Mouse (Mus musculus): ENCODE results near the gene Lrrc8e. TPM values are rescaled to one million over a fixed set of nuclear protein-coding genes. Genes with fewer than 3 reads are reported as not detected.

Gene Lrrc8e
- polyA plus RNA-seq, 1 experiment from 2014 or later = 0.21 TPM

DNA sequence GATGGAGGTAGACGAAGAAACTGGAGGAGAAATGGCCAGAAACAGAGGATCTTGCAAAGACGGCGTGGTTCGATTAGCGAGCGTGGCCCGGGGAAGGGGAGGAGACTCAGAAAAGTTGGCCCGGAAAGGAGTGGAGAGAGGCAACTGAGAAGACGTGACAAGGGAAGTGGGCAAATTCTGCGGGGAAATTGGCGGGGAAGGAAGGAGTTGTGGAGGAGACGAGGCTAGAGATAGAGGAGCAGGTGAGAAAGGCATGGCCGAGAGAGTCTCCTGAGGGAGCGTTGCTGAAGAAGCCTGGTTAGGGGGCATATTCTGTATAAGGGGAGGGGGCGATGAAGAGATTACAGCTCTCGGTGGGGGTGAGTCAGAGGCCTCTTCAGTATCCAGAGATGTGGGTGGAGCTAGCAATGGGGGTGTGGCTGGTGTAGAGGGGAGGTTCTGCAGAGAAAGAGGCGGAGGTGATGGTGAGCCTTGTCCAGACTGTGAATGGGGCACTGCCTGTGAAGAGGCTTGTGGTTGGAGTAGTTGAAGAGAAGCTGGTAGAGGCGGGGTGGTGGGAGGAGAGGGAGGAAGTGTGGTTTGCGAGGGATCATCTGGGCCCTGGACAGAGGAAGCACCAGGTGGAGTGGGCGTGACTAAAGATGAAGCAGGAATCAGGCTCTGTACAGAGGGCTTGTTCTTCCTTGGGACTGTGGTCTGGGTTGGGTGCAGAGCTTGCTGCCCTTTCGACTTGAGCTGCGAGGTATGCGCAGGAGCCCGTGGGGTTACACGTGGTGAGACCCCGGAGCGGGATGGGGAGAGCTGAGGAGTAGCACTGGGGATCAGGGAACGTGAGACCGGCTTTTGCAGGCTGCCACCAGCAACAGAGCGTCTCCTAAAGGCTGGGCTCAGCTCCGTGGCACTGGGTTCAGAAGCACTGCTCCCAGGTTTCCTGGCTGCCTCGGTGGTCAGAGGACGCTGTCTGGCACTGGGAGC, 12.3 kb upstream of the Lrrc8e start:
- peaks cover 21% of the 10 kb centered on the region for H3K4me1 ChIP-seq (replicated peaks; ENCODE audit: control insufficient read depth, insufficient read depth, low read length)
- H3K27ac ChIP-seq (ENCODE audit: low read depth, low read length) = peak overlapping the region; percentile 28; the same call in 1 of the 2 replicates
- H3K27me3 ChIP-seq (replicated peaks; ENCODE audit: control insufficient read depth, insufficient read depth, low read length) = peaks cover 54% of the 10 kb centered on the region
- DNase-seq (ENCODE audit: low spot score) (peak; percentile 54), ATAC-seq (replicated peaks; ENCODE audit: low FRiP score) (peak; percentile 78)
- H3K9me3 ChIP-seq (ENCODE audit: control insufficient read depth, low read length) = no peaks in the 10 kb centered on the region
- 4% methylated on average over 33 of the region's 33 CpGs for WGBS
- peak overlapping the region; percentile 46 for H3K4me3 ChIP-seq (ENCODE audit: low read depth, low read length)
- H3K9ac ChIP-seq (ENCODE audit: low read depth, low read length) = peak overlapping the region; percentile 39
- no peaks in the 10 kb centered on the region for H3K36me3 ChIP-seq (ENCODE audit: control insufficient read depth, insufficient read depth, low read length)
- peak overlapping the region; percentile 83 for H3K4me2 ChIP-seq

DNA sequence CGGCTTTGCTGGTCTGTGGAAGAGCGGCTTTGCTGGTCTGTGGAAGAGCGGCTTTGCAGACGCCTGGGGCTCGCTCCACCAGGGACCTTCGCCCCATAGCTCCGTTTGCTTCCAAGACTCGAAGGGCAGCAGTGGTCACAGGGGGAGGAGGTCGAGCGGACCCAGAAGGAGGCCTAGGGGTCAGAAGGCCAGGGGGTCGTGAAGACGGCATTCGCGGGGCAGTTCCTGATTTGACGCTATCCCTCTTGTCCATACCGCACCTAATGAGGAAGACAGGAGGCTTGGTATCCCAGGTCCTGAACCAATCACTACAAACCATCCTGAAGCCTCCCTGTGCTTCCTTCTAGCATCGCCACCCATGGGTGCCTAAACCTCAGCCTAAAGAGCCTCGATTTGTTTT, 10.3 kb upstream of the Lrrc8e start:
- Histone ChIP-seq H3K4me1 (replicated peaks; ENCODE audit: control insufficient read depth, insufficient read depth, low read length) (peaks cover 21% of the 10 kb centered on the region), H3K4me2 (peak overlapping the region; percentile 74), H3K9me3 (ENCODE audit: control insufficient read depth, low read length) (no peaks in the 10 kb centered on the region), H3K27me3 (replicated peaks; ENCODE audit: control insufficient read depth, insufficient read depth, low read length) (peaks cover 58% of the 10 kb centered on the region), H3K36me3 (ENCODE audit: control insufficient read depth, insufficient read depth, low read length) (no peaks in the 10 kb centered on the region), H3K4me3 (ENCODE audit: low read depth, low read length) (peak overlapping the region; percentile 40), H3K27ac (ENCODE audit: low read depth, low read length) (no peak overlapping the region), H3K9ac (ENCODE audit: low read depth, low read length) (no peak overlapping the region)
- 13% methylated on average over 18 of the region's 18 CpGs for WGBS
- ATAC-seq (replicated peaks; ENCODE audit: low FRiP score) = no peak
- DNase-seq (ENCODE audit: low spot score) = no peak

DNA sequence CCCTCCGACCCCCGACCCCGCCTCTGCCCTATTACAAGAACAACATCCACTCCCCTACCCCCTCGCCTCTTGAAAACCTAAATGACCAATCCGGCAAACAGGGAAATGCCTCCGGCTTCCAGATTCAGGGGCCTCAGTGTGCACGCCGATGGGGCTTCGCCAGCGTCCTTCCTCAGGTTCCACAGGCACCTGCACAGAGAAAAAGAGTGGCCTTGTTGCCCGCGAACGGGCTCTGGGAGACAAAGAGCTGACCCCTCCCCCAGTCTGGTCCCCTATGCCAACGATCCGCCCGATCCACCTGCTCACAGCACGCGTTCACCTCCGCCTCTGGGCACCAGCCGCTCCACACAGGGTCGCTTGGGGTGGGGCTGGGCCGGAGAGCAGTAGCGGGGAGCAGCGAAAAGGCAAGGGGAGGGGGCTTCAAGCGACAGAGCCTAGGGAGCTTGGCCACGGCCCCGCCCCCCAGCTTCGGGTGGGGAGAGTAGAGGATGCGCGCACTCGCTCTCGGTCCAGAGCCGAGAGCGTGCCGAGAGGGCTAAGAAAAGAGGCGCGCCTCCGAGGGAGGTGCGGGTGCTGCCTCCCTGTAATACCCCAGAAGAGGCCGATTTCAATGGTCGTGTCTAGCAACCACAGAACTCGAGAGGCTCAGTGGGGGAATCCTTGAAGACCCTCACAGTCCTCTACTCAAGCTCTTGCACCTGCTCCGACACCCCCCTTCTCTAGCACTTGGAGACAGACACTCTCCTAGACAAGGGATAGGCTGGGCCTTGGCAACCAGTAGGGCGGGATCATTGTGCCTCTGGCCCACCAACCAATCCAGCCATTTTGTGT, 9.6 kb upstream of the Lrrc8e start, which contains the start of gene Prr36:
Gene Prr36 (minus strand): TSS at position 669 of the 831 bp plus-strand sequence.
- peak; percentile 60 for DNase-seq (ENCODE audit: low spot score)
- no peak for ATAC-seq (replicated peaks; ENCODE audit: low FRiP score)
- peaks cover 58% of the 10 kb centered on the region for H3K27me3 ChIP-seq (replicated peaks; ENCODE audit: control insufficient read depth, insufficient read depth, low read length)
- peak within 1 kb of the TSS; percentile 40 for H3K4me3 ChIP-seq (ENCODE audit: low read depth, low read length)
- peak within 1 kb of the TSS; percentile 74 for H3K4me2 ChIP-seq
- peaks cover 21% of the 10 kb centered on the region for H3K4me1 ChIP-seq (replicated peaks; ENCODE audit: control insufficient read depth, insufficient read depth, low read length)
- H3K9me3 ChIP-seq (ENCODE audit: control insufficient read depth, low read length) = no peaks in the 10 kb centered on the region
- 3% methylated on average over 44 of the region's 44 CpGs for WGBS
- H3K36me3 ChIP-seq (ENCODE audit: control insufficient read depth, insufficient read depth, low read length) = no peaks in the 10 kb centered on the region
- no peak within 1 kb of the TSS for H3K27ac ChIP-seq (ENCODE audit: low read depth, low read length)
- no peak within 1 kb of the TSS; the same call in 1 of the 2 replicates for H3K9ac ChIP-seq (ENCODE audit: low read depth, low read length)

DNA sequence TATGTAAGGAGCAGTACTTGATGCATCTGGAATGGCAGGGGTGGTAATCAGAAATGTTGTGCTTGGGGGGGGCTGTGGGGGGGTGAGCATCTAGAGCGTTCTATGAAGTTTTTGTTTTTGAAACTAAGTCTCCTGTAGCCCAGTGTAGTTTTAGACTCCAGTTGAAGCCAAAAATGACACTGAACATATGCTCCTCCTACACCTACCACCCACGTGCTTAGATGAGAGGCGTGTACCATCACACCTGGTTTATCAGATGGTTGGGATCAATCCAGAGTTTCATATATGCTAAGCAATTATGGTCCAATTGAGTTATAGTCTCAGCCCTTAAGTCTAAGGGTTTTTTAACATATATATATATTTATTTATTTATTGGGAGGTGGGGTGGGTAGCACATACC, 7.0 kb upstream of the Lrrc8e start:
- peaks cover 54% of the 10 kb centered on the region for H3K27me3 ChIP-seq (replicated peaks; ENCODE audit: control insufficient read depth, insufficient read depth, low read length)
- peaks cover 6% of the 10 kb centered on the region; the same call in 1 of the 2 replicates for H3K4me1 ChIP-seq (replicated peaks; ENCODE audit: control insufficient read depth, insufficient read depth, low read length)

DNA sequence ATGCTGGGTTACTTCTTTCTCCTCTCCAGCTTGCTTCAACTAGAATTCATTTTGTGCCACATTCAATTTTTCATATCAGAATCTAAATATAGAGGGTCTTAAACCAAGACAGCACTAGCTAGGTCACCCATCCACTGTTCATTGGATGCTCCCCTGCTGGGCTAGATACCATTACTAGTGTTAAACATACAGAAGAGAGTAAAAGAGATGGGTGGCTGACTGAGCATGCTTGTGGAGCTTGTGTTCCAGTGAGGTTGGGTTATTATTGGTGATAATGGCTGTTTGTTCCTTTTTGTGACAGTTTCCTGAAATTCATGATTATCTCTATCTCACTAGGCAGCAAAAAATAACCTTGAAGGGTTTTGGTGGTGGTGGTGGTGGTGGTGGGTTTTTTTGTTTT, 4.6 kb upstream of the Lrrc8e start:
- Histone ChIP-seq H3K27ac (ENCODE audit: low read depth, low read length) (no peak overlapping the region), H3K27me3 (replicated peaks; ENCODE audit: control insufficient read depth, insufficient read depth, low read length) (peaks cover 47% of the 10 kb centered on the region), H3K4me2 (no peak overlapping the region), H3K9me3 (ENCODE audit: control insufficient read depth, low read length) (no peaks in the 10 kb centered on the region), H3K4me3 (ENCODE audit: low read depth, low read length) (no peak overlapping the region), H3K9ac (ENCODE audit: low read depth, low read length) (no peak overlapping the region), H3K36me3 (ENCODE audit: control insufficient read depth, insufficient read depth, low read length) (no peaks in the 10 kb centered on the region), H3K4me1 (replicated peaks; ENCODE audit: control insufficient read depth, insufficient read depth, low read length) (peaks cover 5% of the 10 kb centered on the region; the same call in 1 of the 2 replicates)
- ATAC-seq (replicated peaks; ENCODE audit: low FRiP score) = no peak
- DNase-seq (ENCODE audit: low spot score) = no peak

More for the DNA sequence above, 7.0 kb upstream of the Lrrc8e start:
- no peak for ATAC-seq (replicated peaks; ENCODE audit: low FRiP score)
- no peak overlapping the region for H3K4me3 ChIP-seq (ENCODE audit: low read depth, low read length)
- no peaks in the 10 kb centered on the region for H3K9me3 ChIP-seq (ENCODE audit: control insufficient read depth, low read length)
- 81% methylated on average over 3 of the region's 3 CpGs for WGBS
- H3K27ac ChIP-seq (ENCODE audit: low read depth, low read length) = no peak overlapping the region
- no peaks in the 10 kb centered on the region for H3K36me3 ChIP-seq (ENCODE audit: control insufficient read depth, insufficient read depth, low read length)
- H3K4me2 ChIP-seq = no peak overlapping the region
- no peak overlapping the region for H3K9ac ChIP-seq (ENCODE audit: low read depth, low read length)
- DNase-seq (ENCODE audit: low spot score) = no peak

DNA sequence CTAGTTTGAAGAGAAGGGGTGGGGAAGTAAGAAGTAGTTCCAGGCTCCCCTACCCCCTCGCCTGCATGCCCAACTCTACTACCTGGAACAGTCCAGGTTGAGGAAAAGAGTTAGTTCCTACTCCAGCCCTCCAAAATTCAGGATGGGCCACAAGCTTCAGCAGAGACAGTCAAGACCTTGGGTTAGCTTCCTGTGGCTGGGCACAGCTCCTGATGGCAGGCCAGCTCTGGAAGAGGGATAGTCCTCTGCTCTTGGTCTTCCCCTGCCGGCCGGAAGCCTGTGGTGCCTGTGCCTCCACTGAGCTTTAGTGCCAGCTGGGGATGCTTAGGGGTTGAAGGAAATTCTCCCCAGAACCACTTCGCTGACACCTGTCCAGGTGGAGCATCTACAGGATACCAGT, 304 bp upstream of the Lrrc8e start:
- ATAC-seq (replicated peaks; ENCODE audit: low FRiP score) (peak; percentile 19; the same call in 1 of the 2 replicates), DNase-seq (ENCODE audit: low spot score) (no peak)
- H3K4me3 ChIP-seq (ENCODE audit: low read depth, low read length) = peak overlapping the region; percentile 28
- 23% methylated on average over 4 of the region's 4 CpGs for WGBS
- no peak overlapping the region for H3K27ac ChIP-seq (ENCODE audit: low read depth, low read length)
- peaks cover 5% of the 10 kb centered on the region; the same call in 1 of the 2 replicates for H3K4me1 ChIP-seq (replicated peaks; ENCODE audit: control insufficient read depth, insufficient read depth, low read length)
- H3K9ac ChIP-seq (ENCODE audit: low read depth, low read length) = no peak overlapping the region
- no peaks in the 10 kb centered on the region for H3K36me3 ChIP-seq (ENCODE audit: control insufficient read depth, insufficient read depth, low read length)
- no peaks in the 10 kb centered on the region for H3K9me3 ChIP-seq (ENCODE audit: control insufficient read depth, low read length)
- peaks cover 40% of the 10 kb centered on the region for H3K27me3 ChIP-seq (replicated peaks; ENCODE audit: control insufficient read depth, insufficient read depth, low read length)
- peak overlapping the region; percentile 54 for H3K4me2 ChIP-seq

DNA sequence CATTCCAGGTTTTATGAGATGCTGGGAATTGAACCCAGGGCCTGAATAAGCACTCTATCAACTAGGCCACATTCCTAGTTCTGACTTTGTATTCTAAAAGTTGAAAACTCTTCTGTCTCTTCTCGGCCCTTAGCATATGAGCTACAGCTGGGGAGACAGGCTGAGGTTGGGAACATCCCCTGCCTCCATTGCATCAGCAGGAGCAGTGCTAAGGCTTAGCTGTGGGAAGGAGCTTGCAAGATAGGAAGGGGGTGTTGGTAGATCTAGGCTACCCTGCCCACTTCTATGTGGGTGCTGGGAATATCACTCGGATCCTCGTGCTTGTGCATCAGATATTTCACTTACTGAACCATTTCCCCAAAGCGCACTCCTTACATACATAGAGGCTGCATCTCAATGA, 1.3 kb downstream of the Lrrc8e start:
- H3K4me1 ChIP-seq (replicated peaks; ENCODE audit: control insufficient read depth, insufficient read depth, low read length) = peaks cover 5% of the 10 kb centered on the region; the same call in 1 of the 2 replicates
- no peak overlapping the region for H3K4me3 ChIP-seq (ENCODE audit: low read depth, low read length)
- H3K9ac ChIP-seq (ENCODE audit: low read depth, low read length) = no peak overlapping the region
- no peaks in the 10 kb centered on the region for H3K9me3 ChIP-seq (ENCODE audit: control insufficient read depth, low read length)
- 83% methylated on average over 4 of the region's 4 CpGs for WGBS
- ATAC-seq (replicated peaks; ENCODE audit: low FRiP score) (no peak), DNase-seq (ENCODE audit: low spot score) (no peak)
- H3K4me2 ChIP-seq = no peak overlapping the region
- H3K36me3 ChIP-seq (ENCODE audit: control insufficient read depth, insufficient read depth, low read length) = no peaks in the 10 kb centered on the region
- H3K27ac ChIP-seq (ENCODE audit: low read depth, low read length) = no peak overlapping the region
- peaks cover 40% of the 10 kb centered on the region for H3K27me3 ChIP-seq (replicated peaks; ENCODE audit: control insufficient read depth, insufficient read depth, low read length)

DNA sequence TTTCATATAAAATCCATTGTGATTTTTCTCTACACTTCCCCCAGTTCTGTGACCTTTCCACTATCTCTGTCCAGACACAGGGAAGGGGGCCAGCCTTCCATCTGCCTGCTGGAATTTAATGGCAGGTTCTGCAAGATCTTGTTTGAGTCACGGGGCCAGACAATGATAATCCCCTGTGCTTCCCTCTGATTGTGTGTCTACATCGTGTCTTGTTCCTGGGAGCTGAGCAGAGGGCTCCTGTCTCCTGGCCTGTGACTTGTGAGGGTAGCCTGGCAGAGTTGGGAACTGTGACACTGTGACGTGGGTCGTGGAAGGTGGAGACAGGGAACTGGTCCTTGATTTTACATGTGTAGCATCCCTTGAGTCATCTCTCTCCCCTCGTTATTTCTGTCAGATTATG, 3.2 kb downstream of the Lrrc8e start:
- no peak overlapping the region for H3K27ac ChIP-seq (ENCODE audit: low read depth, low read length)
- peaks cover 29% of the 10 kb centered on the region for H3K27me3 ChIP-seq (replicated peaks; ENCODE audit: control insufficient read depth, insufficient read depth, low read length)
- DNase-seq (ENCODE audit: low spot score) (no peak), ATAC-seq (replicated peaks; ENCODE audit: low FRiP score) (no peak)
- no peaks in the 10 kb centered on the region for H3K9me3 ChIP-seq (ENCODE audit: control insufficient read depth, low read length)
- H3K4me1 ChIP-seq (replicated peaks; ENCODE audit: control insufficient read depth, insufficient read depth, low read length) = peaks cover 5% of the 10 kb centered on the region; the same call in 1 of the 2 replicates
- H3K4me3 ChIP-seq (ENCODE audit: low read depth, low read length) = no peak overlapping the region
- WGBS = 61% methylated on average over 5 of the region's 5 CpGs
- H3K36me3 ChIP-seq (ENCODE audit: control insufficient read depth, insufficient read depth, low read length) = no peaks in the 10 kb centered on the region
- H3K9ac ChIP-seq (ENCODE audit: low read depth, low read length) = no peak overlapping the region
- no peak overlapping the region for H3K4me2 ChIP-seq

All from liver, embryonic 11.5 days (tissue).